Mouse (Mus musculus): ENCODE measurements around the gene Gm12216.
"Not testable (repeated sequence)": the region's sequence is repeated elsewhere in the genome, so short reads cannot be mapped to it uniquely, and the experiment has no call there.

Gm12216 gene

GRCm38 (mm10) chr11:53769760-53770124 is 89.3 kb downstream of the Gm12216 start, which contains the start of gene Irf1:
Gene Irf1, plus strand, starts transcription at chr11:53770014.
- DNase-seq, result peak; percentile 86

- DNase-seq, result no peak
These were observed 89.9 kb downstream of the Gm12216 start for GRCm38 (mm10) chr11:53769185-53769576.

- no peak for DNase-seq
These were observed 90.5 kb downstream of the Gm12216 start for GRCm38 (mm10) chr11:53768422-53769184.

- DNase-seq, result no peak
These were observed 94.5 kb downstream of the Gm12216 start for GRCm38 (mm10) chr11:53764581-53764980.

- DNase-seq, result peak; percentile 78
These were observed 95.4 kb downstream of the Gm12216 start for GRCm38 (mm10) chr11:53763496-53764140.

GRCm38 (mm10) chr11:53762827-53763495 is 96.1 kb downstream of the Gm12216 start:
- DNase-seq, result peak; percentile 72

- DNase-seq, result no peak
These were observed 96.6 kb downstream of the Gm12216 start for GRCm38 (mm10) chr11:53762426-53762825.

GRCm38 (mm10) chr11:53761822-53762221 is 97.2 kb downstream of the Gm12216 start:
- DNase-seq, result no peak

GRCm38 (mm10) chr11:53761284-53761683 is 97.8 kb downstream of the Gm12216 start:
- DNase-seq, result no peak

GRCm38 (mm10) chr11:53759545-53760406 is 99.3 kb downstream of the Gm12216 start:
- DNase-seq, result no peak

- DNase-seq, result no peak
These were observed 100.2 kb downstream of the Gm12216 start for GRCm38 (mm10) chr11:53758791-53759351.

- not testable (repeated sequence) for DNase-seq
These were observed 101.0 kb downstream of the Gm12216 start for GRCm38 (mm10) chr11:53758033-53758432.

GRCm38 (mm10) chr11:53757612-53758011 is 101.4 kb downstream of the Gm12216 start:
- DNase-seq, result no peak

GRCm38 (mm10) chr11:53755011-53755595 is 104.0 kb downstream of the Gm12216 start:
- no peak for DNase-seq

GRCm38 (mm10) chr11:53749716-53750352 is 109.2 kb downstream of the Gm12216 start:
- no peak for DNase-seq

GRCm38 (mm10) chr11:53749306-53749705 is 109.8 kb downstream of the Gm12216 start:
- no peak for DNase-seq

- DNase-seq, result no peak
These were observed 110.4 kb downstream of the Gm12216 start for GRCm38 (mm10) chr11:53748614-53749013.

GRCm38 (mm10) chr11:53747985-53748384 is 111.1 kb downstream of the Gm12216 start:
- no peak for DNase-seq

- DNase-seq, result no peak
These were observed 113.8 kb downstream of the Gm12216 start for GRCm38 (mm10) chr11:53745260-53745659.

- DNase-seq, result no peak
These were observed 116.7 kb downstream of the Gm12216 start for GRCm38 (mm10) chr11:53742353-53742752.

GRCm38 (mm10) chr11:53737573-53737946 is 121.5 kb downstream of the Gm12216 start:
- DNase-seq, result peak; percentile 57
